Mouse (Mus musculus) MEL (cell line): ENCODE results near the gene Homez. TPM values are rescaled to one million over a fixed set of nuclear protein-coding genes. Genes with fewer than 3 reads are reported as not detected.

Experiments
- DNase-seq: peaks from one replicate; pipeline ENCODE4 v3.0.0; 2011; ENCODE audit warnings: low read depth, low spot score
- H3K27ac ChIP-seq: 2 replicates; pipeline ENCODE4 v1.5.1; 2012; ENCODE audit warnings: low read depth, mild to moderate bottlenecking, control low read depth, low read length, moderate library complexity; ENCODE audit not compliant: control insufficient read depth
- H3K27me3 ChIP-seq, 2 experiments: fragments of 150-350 bp in 1 of 2; sonication (generic) in 1 of 2; 2 replicates each; pipeline ENCODE4 v1.6.1; 2012; ENCODE audit warnings: low read length in 2 of 2, mild to moderate bottlenecking in 2 of 2, improper control_type of control experiment in 1 of 2, moderate library complexity in 1 of 2; ENCODE audit not compliant: insufficient read depth in 2 of 2, control insufficient read depth in 1 of 2
- H3K36me3 ChIP-seq, 2 experiments: 2 replicates each; pipeline ENCODE4 v1.6.1; 2012 to 2014; ENCODE audit warnings: low read length in 2 of 2, improper control_type of control experiment in 1 of 2, inconsistent platforms in 1 of 2, mild to moderate bottlenecking in 1 of 2; ENCODE audit not compliant: insufficient read depth in 2 of 2, control insufficient read depth in 1 of 2
- H3K4me1 ChIP-seq, 2 experiments: fragments of 150-350 bp in 1 of 2; sonication (generic) in 1 of 2; 2 replicates each; pipeline ENCODE4 v1.6.1; 2012; ENCODE audit warnings: low read length in 2 of 2, improper control_type of control experiment in 1 of 2, mild to moderate bottlenecking in 1 of 2; ENCODE audit not compliant: insufficient read depth in 2 of 2, control insufficient read depth in 1 of 2
- H3K4me3 ChIP-seq, 2 experiments: fragments of 150-350 bp in 1 of 2; sonication (generic) in 1 of 2; 2 replicates each; pipeline ENCODE4 v1.5.1; 2012; ENCODE audit warnings: low read depth in 2 of 2, low read length in 2 of 2, mild to moderate bottlenecking in 2 of 2, moderate library complexity in 2 of 2, control low read depth in 1 of 2, improper control_type of control experiment in 1 of 2; ENCODE audit not compliant: control insufficient read depth in 1 of 2, insufficient read depth in 1 of 2
- H3K79me2 ChIP-seq: 2 replicates; pipeline ENCODE4 v1.6.1; 2012; ENCODE audit warnings: mild to moderate bottlenecking, low read length, moderate library complexity; ENCODE audit not compliant: control insufficient read depth, poor library complexity, insufficient read depth
- H3K9ac ChIP-seq: 2 replicates; pipeline ENCODE4 v1.6.1; 2012; ENCODE audit warnings: low read depth, mild to moderate bottlenecking, control low read depth, low read length, moderate library complexity; ENCODE audit not compliant: control insufficient read depth, poor library complexity, severe bottlenecking
- H3K9me3 ChIP-seq: fragments of 150-350 bp; sonication (generic); replicated peaks from 2 replicates; pipeline ENCODE4 v1.6.1; 2012; ENCODE audit warnings: mild to moderate bottlenecking, low read length, improper control_type of control experiment, moderate library complexity; ENCODE audit not compliant: insufficient read depth
- BHLHE40 ChIP-seq: IDR thresholded peaks from 2 replicates; pipeline ENCODE4 v1.6.1; 2012; ENCODE audit warnings: low read depth, mild to moderate bottlenecking, inconsistent platforms, low read length, improper control_type of control experiment, borderline replicate concordance
- CHD2 ChIP-seq: IDR thresholded peaks from 2 replicates; pipeline ENCODE4 v1.6.1; 2011; ENCODE audit warnings: low read length, improper control_type of control experiment
- CTCF ChIP-seq, 3 experiments: IDR thresholded peaks in 2 of 3; conservative IDR thresholded peaks in 1 of 3; 2 replicates each; pipeline ENCODE4 v1.5.1; 2011 to 2012; ENCODE audit warnings: low read length in 3 of 3, low read depth in 2 of 3, mild to moderate bottlenecking in 2 of 3, improper control_type of control experiment in 1 of 3, inconsistent platforms in 1 of 3, mixed read lengths in 1 of 3, moderate library complexity in 1 of 3; ENCODE audit not compliant: control insufficient read depth in 1 of 3, insufficient read depth in 1 of 3, poor library complexity in 1 of 3, severe bottlenecking in 1 of 3
- E2F4 ChIP-seq: IDR thresholded peaks from 2 replicates; pipeline ENCODE4 v1.6.1; 2011; ENCODE audit warnings: low read depth, low read length, improper control_type of control experiment, borderline replicate concordance
- ELF1 ChIP-seq: IDR thresholded peaks from 2 replicates; pipeline ENCODE4 v1.6.1; 2014; ENCODE audit warnings: low read depth, mild to moderate bottlenecking, inconsistent platforms, low read length, improper control_type of control experiment, moderate library complexity
- EP300 ChIP-seq, 2 experiments: IDR thresholded peaks; 2 replicates each; pipeline ENCODE4 v1.6.1; 2011; ENCODE audit warnings: improper control_type of control experiment in 2 of 2, low read length in 2 of 2, low read depth in 1 of 2, mild to moderate bottlenecking in 1 of 2
- ETS1 ChIP-seq: IDR thresholded peaks from 2 replicates; pipeline ENCODE4 v1.6.1; 2012; ENCODE audit warnings: low read depth, mild to moderate bottlenecking, inconsistent platforms, low read length, improper control_type of control experiment, moderate library complexity
- GABPA ChIP-seq: IDR thresholded peaks from 2 replicates; pipeline ENCODE4 v1.6.1; 2012; ENCODE audit warnings: low read depth, mild to moderate bottlenecking, inconsistent platforms, low read length, improper control_type of control experiment, moderate library complexity
- GATA1 ChIP-seq: IDR thresholded peaks from 2 replicates; pipeline ENCODE4 v1.6.1; 2011; ENCODE audit warnings: low read depth, low read length, improper control_type of control experiment
- HCFC1 ChIP-seq: IDR thresholded peaks from 2 replicates; pipeline ENCODE4 v1.6.1; 2012; ENCODE audit warnings: low read depth, mild to moderate bottlenecking, inconsistent platforms, low read length, improper control_type of control experiment, moderate library complexity
- JUND ChIP-seq: IDR thresholded peaks from 2 replicates; pipeline ENCODE4 v1.6.1; 2011; ENCODE audit warnings: low read depth, mild to moderate bottlenecking, improper control_type of control experiment, low read length
- KAT2A ChIP-seq: conservative IDR thresholded peaks from 2 replicates; pipeline ENCODE4 v1.6.1; 2012; ENCODE audit warnings: low read depth, low read length, improper control_type of control experiment, inconsistent platforms
- MAFK ChIP-seq: IDR thresholded peaks from 2 replicates; pipeline ENCODE4 v1.6.1; 2011; ENCODE audit warnings: low read depth, mild to moderate bottlenecking, low read length, improper control_type of control experiment, borderline replicate concordance
- MAX ChIP-seq: IDR thresholded peaks from 2 replicates; pipeline ENCODE4 v1.6.1; 2011; ENCODE audit warnings: low read length, improper control_type of control experiment
- MAZ ChIP-seq: IDR thresholded peaks from 2 replicates; pipeline ENCODE4 v1.6.1; 2012; ENCODE audit warnings: low read depth, mild to moderate bottlenecking, inconsistent platforms, low read length, improper control_type of control experiment
- MEF2A ChIP-seq: IDR thresholded peaks from 2 replicates; pipeline ENCODE4 v1.6.1; 2014; ENCODE audit warnings: low read depth, mild to moderate bottlenecking, inconsistent platforms, low read length, improper control_type of control experiment; ENCODE audit not compliant: poor library complexity, insufficient replicate concordance, severe bottlenecking; ENCODE audit errors: extremely low read depth
- MXI1 ChIP-seq: IDR thresholded peaks from 2 replicates; pipeline ENCODE4 v1.6.1; 2011; ENCODE audit warnings: mild to moderate bottlenecking, low read depth, low read length, improper control_type of control experiment
- MYB ChIP-seq: IDR thresholded peaks from 2 replicates; pipeline ENCODE4 v1.6.1; 2011; ENCODE audit warnings: mild to moderate bottlenecking, low read depth, low read length, improper control_type of control experiment
- MYC ChIP-seq: IDR thresholded peaks from 2 replicates; pipeline ENCODE4 v1.6.1; 2011; ENCODE audit warnings: low read depth, mild to moderate bottlenecking, low read length, improper control_type of control experiment, moderate library complexity
- NELFE ChIP-seq: IDR thresholded peaks from 2 replicates; pipeline ENCODE4 v1.6.1; 2011; ENCODE audit warnings: low read depth, low read length, improper control_type of control experiment
- NRF1 ChIP-seq: IDR thresholded peaks from 2 replicates; pipeline ENCODE4 v1.6.1; 2014; ENCODE audit warnings: low read depth, mild to moderate bottlenecking, inconsistent platforms, low read length, improper control_type of control experiment, moderate library complexity; ENCODE audit not compliant: poor library complexity, insufficient read depth, severe bottlenecking
- POLR2A ChIP-seq, 2 experiments: IDR thresholded peaks; 2 replicates each; pipeline ENCODE4 v1.6.1; 2011 to 2012; ENCODE audit warnings: low read length in 2 of 2, mild to moderate bottlenecking in 2 of 2, control low read depth in 1 of 2, improper control_type of control experiment in 1 of 2, low read depth in 1 of 2, moderate library complexity in 1 of 2; ENCODE audit not compliant: control insufficient read depth in 1 of 2, insufficient read depth in 1 of 2, poor library complexity in 1 of 2
- POLR2AphosphoS5 ChIP-seq: IDR thresholded peaks from 2 replicates; pipeline ENCODE4 v1.6.1; 2012; ENCODE audit warnings: low read depth, borderline replicate concordance, mild to moderate bottlenecking, inconsistent platforms, low read length, moderate library complexity, mixed read lengths
- RAD21 ChIP-seq: IDR thresholded peaks from 2 replicates; pipeline ENCODE4 v1.6.1; 2011; ENCODE audit warnings: mild to moderate bottlenecking, low read depth, low read length, improper control_type of control experiment
- RCOR1 ChIP-seq: IDR thresholded peaks from 2 replicates; pipeline ENCODE4 v1.6.1; 2012; ENCODE audit warnings: low read depth, mild to moderate bottlenecking, inconsistent platforms, low read length, improper control_type of control experiment
- SIN3A ChIP-seq: IDR thresholded peaks from 2 replicates; pipeline ENCODE4 v1.6.1; 2012; ENCODE audit warnings: low read length, improper control_type of control experiment, inconsistent platforms
- SMC3 ChIP-seq: IDR thresholded peaks from 2 replicates; pipeline ENCODE4 v1.6.1; 2011; ENCODE audit warnings: low read depth, low read length, improper control_type of control experiment
- TAL1 ChIP-seq: IDR thresholded peaks from 2 replicates; pipeline ENCODE4 v1.6.1; 2012; ENCODE audit warnings: mild to moderate bottlenecking, inconsistent platforms, low read length, moderate library complexity, mixed read lengths
- TBP ChIP-seq: IDR thresholded peaks from 2 replicates; pipeline ENCODE4 v1.8.0; 2011; ENCODE audit warnings: low read depth, low read length, improper control_type of control experiment
- TCF12 ChIP-seq: IDR thresholded peaks from 2 replicates; pipeline ENCODE4 v1.6.1; 2014; ENCODE audit warnings: low read depth, mild to moderate bottlenecking, inconsistent platforms, low read length, improper control_type of control experiment, moderate library complexity
- USF1 ChIP-seq: IDR thresholded peaks from 2 replicates; pipeline ENCODE4 v1.6.1; 2014; ENCODE audit warnings: low read depth, mild to moderate bottlenecking, inconsistent platforms, low read length, improper control_type of control experiment, moderate library complexity
- USF2 ChIP-seq, 2 experiments: IDR thresholded peaks; 2 replicates each; pipeline ENCODE4 v1.6.1; 2011 to 2012; ENCODE audit warnings: improper control_type of control experiment in 2 of 2, low read length in 2 of 2, borderline replicate concordance in 1 of 2, inconsistent platforms in 1 of 2, low read depth in 1 of 2, mild to moderate bottlenecking in 1 of 2; ENCODE audit not compliant: insufficient read depth in 1 of 2
- ZC3H11A ChIP-seq: IDR thresholded peaks from 2 replicates; pipeline ENCODE4 v1.6.1; 2012; ENCODE audit warnings: low read depth, mild to moderate bottlenecking, inconsistent platforms, low read length, improper control_type of control experiment
- ZKSCAN1 ChIP-seq: IDR thresholded peaks from 2 replicates; pipeline ENCODE4 v1.6.1; 2012; ENCODE audit warnings: low read depth, mild to moderate bottlenecking, inconsistent platforms, low read length, improper control_type of control experiment, moderate library complexity
- ZMIZ1 ChIP-seq: IDR thresholded peaks from 2 replicates; pipeline ENCODE4 v1.6.1; 2012; ENCODE audit warnings: low read depth, mild to moderate bottlenecking, inconsistent platforms, low read length, improper control_type of control experiment, moderate library complexity
- ZNF384 ChIP-seq: IDR thresholded peaks from 2 replicates; pipeline ENCODE4 v1.6.1; 2012; ENCODE audit warnings: low read depth, mild to moderate bottlenecking, inconsistent platforms, low read length, improper control_type of control experiment
- polyA plus RNA-seq, 2 experiments: library from polyadenylated mRNA; stranded (reverse) in 1 of 2; unstranded in 1 of 2; fragments of >175 nt in 1 of 2; fragments of >200 nt in 1 of 2; gene quantifications; 2 replicates each; pipeline versions ENCODE4 v1.2.1 to v1.2.4; 2012; ENCODE audit warnings: low replicate concordance in 2 of 2, low read depth in 1 of 2; ENCODE audit not compliant: insufficient read length in 2 of 2, insufficient read depth in 1 of 2, missing spikeins in 1 of 2
- total RNA-seq: library from RNA; depleted of rRNA; stranded (reverse); fragments of 300-350 nt; gene quantifications from 2 replicates; pipeline ENCODE4 v1.2.3, GENCODE M21; 2012

Gene Homez
- total and polyA plus RNA-seq, 3 experiments, result 4.9 to 8.5 TPM; not detected in 1

GRCm38 (mm10) chr14:54894296-54895151, 23.8 kb upstream of the Homez start:
- Histone ChIP-seq H3K9me3 (no peaks in the 10 kb centered on the region), H3K27ac (peak overlapping the region; percentile 73), H3K79me2 (peaks cover 19% of the 10 kb centered on the region), H3K4me3 (peak overlapping the region; percentile 74 to 100), H3K36me3 (peaks cover 12 to 14% of the 10 kb centered on the region in 2 experiments), H3K4me1 (peaks cover 4 to 6% of the 10 kb centered on the region in 2 experiments; a peak in 3 of 4 replicates), H3K27me3 (no peaks in the 10 kb centered on the region), H3K9ac (peak overlapping the region; percentile 100)
- DNase-seq, result peak; percentile 67
- TF ChIP-seq GABPA, result no peak
- TF ChIP-seq ZC3H11A, result no peak
- no peak for TF ChIP-seq GATA1
- TF ChIP-seq USF2 (IDR thresholded peaks at IDR 0.05; ENCODE audit: borderline replicate concordance in 1 of 2, insufficient read depth in 1 of 2, low read depth in 1 of 2, low read length in 2 of 2), result no peak
- TF ChIP-seq MEF2A, result no peak
- TF ChIP-seq POLR2A (IDR thresholded peaks at IDR 0.05; ENCODE audit: control insufficient read depth in 1 of 2, insufficient read depth in 1 of 2, low read depth in 1 of 2, low read length in 2 of 2, poor library complexity in 1 of 2), result peak in 1 of 2 experiments; percentile 44; a peak in 2 of 4 replicates
- TF ChIP-seq CHD2, result no peak
- 0 out of 2 replicates have a peak, but pooled peaks have one; percentile 32 for TF ChIP-seq ZMIZ1
- no peak for TF ChIP-seq ZKSCAN1
- no peak for TF ChIP-seq TAL1
- TF ChIP-seq EP300 (IDR thresholded peaks at IDR 0.05; ENCODE audit: low read depth in 1 of 2, low read length in 2 of 2), result no peak
- no peak for TF ChIP-seq NRF1
- TF ChIP-seq RAD21, result no peak
- TF ChIP-seq SIN3A, result no peak; the same call in none of the 2 replicates
- TF ChIP-seq SMC3, result no peak
- peak; percentile 82 for TF ChIP-seq MXI1
- no peak for TF ChIP-seq MAFK
- TF ChIP-seq TBP, result no peak
- peak; percentile 23; the same call in 1 of the 2 replicates for TF ChIP-seq TCF12
- TF ChIP-seq MAZ, result 0 out of 2 replicates have a peak, but pooled peaks have one; percentile 46
- no peak for TF ChIP-seq POLR2AphosphoS5
- no peak for TF ChIP-seq KAT2A
- peak; percentile 57 for TF ChIP-seq MAX
- no peak for TF ChIP-seq BHLHE40
- TF ChIP-seq USF1, result no peak
- TF ChIP-seq HCFC1, result peak; percentile 49; the same call in 1 of the 2 replicates
- TF ChIP-seq ZNF384, result no peak
- TF ChIP-seq CTCF (IDR thresholded peaks at IDR 0.05 in 2 of 3, conservative IDR thresholded peaks at IDR 0.05 in 1 of 3; ENCODE audit: control insufficient read depth in 1 of 3, insufficient read depth in 1 of 3, low read depth in 2 of 3, low read length in 3 of 3, poor library complexity in 1 of 3, severe bottlenecking in 1 of 3), result no peak
- no peak for TF ChIP-seq NELFE
- TF ChIP-seq E2F4, result no peak
- TF ChIP-seq MYB, result no peak
- TF ChIP-seq ELF1, result no peak
- no peak for TF ChIP-seq MYC
- no peak for TF ChIP-seq JUND
- no peak for TF ChIP-seq RCOR1
- no peak for TF ChIP-seq ETS1
